Mouse (Mus musculus) ES-Bruce4 (cell line): ENCODE data around the gene Lck. TPM values are rescaled to one million over a fixed set of nuclear protein-coding genes. Genes with fewer than 3 reads are reported as not detected.
A peak's percentile ranks its signal among the peaks of the same experiment; 100 is the strongest.

Experiments used
- H3K27ac ChIP-seq: 2 replicates; pipeline ENCODE4 v1.5.1; 2012; ENCODE audit warnings: low read length, inconsistent platforms; ENCODE audit not compliant: insufficient read depth
- H3K27me3 ChIP-seq: 2 replicates; pipeline ENCODE4 v1.6.1; 2012; ENCODE audit warnings: mild to moderate bottlenecking, low read length, inconsistent platforms; ENCODE audit not compliant: control insufficient read depth, poor library complexity, insufficient read depth, severe bottlenecking
- H3K36me3 ChIP-seq: 2 replicates; pipeline ENCODE4 v1.6.1; 2012; ENCODE audit warnings: inconsistent platforms, mild to moderate bottlenecking, low read length, moderate library complexity; ENCODE audit not compliant: control insufficient read depth, poor library complexity, insufficient read depth, severe bottlenecking
- H3K4me1 ChIP-seq: one replicate; pipeline ENCODE4 v1.8.1; 2011; ENCODE audit warnings: low read length; ENCODE audit not compliant: control insufficient read depth, insufficient read depth
- H3K4me3 ChIP-seq: 2 replicates; pipeline ENCODE4 v1.5.1; 2011; ENCODE audit warnings: low read depth, mild to moderate bottlenecking, low read length
- H3K9ac ChIP-seq: 2 replicates; pipeline ENCODE4 v1.6.1; 2012; ENCODE audit warnings: low read depth, mild to moderate bottlenecking, inconsistent platforms; ENCODE audit not compliant: poor library complexity, severe bottlenecking
- H3K9me3 ChIP-seq: replicated peaks from 2 replicates; pipeline ENCODE4 v1.6.1; 2012; ENCODE audit warnings: mild to moderate bottlenecking, low read length, inconsistent platforms; ENCODE audit not compliant: control insufficient read depth, poor library complexity, insufficient read depth, severe bottlenecking
- CTCF ChIP-seq: IDR thresholded peaks from one replicate; pipeline ENCODE4 v1.8.1; 2011; ENCODE audit warnings: low read depth, low read length
- EP300 ChIP-seq: IDR thresholded peaks from 2 replicates; pipeline ENCODE4 v1.6.1; 2011; ENCODE audit warnings: low read depth, low read length; ENCODE audit not compliant: insufficient read depth
- POLR2A ChIP-seq: IDR thresholded peaks from one replicate; pipeline ENCODE4 v1.8.1; 2011; ENCODE audit warnings: low read length; ENCODE audit not compliant: insufficient read depth
- polyA plus RNA-seq: library from polyadenylated mRNA; stranded (reverse); fragments of >200 nt; gene quantifications from 2 replicates; pipeline ENCODE4 v1.2.4, GENCODE M21; 2011; ENCODE audit warnings: low read depth; ENCODE audit not compliant: missing spikeins, insufficient read depth, insufficient read length

Gene Lck
- polyA plus RNA-seq, 1 experiment = 20.1 TPM

- H3K36me3 ChIP-seq = peaks cover 9% of the 10 kb centered on the region; the same call in 1 of the 2 replicates
- H3K27ac ChIP-seq = no peak overlapping the region
- H3K9ac ChIP-seq = no peak overlapping the region
- H3K9me3 ChIP-seq = no peaks in the 10 kb centered on the region
- no peak overlapping the region for H3K4me3 ChIP-seq
- H3K27me3 ChIP-seq = no peaks in the 10 kb centered on the region
- TF ChIP-seq EP300 = no peak
- H3K4me1 ChIP-seq = peaks cover 9% of the 10 kb centered on the region
These were observed 37.0 kb upstream of the Lck start for GRCm38 (mm10) chr4:129610472-129610871.

GRCm38 (mm10) chr4:129610026-129610425, 36.6 kb upstream of the Lck start:
- peaks cover 11% of the 10 kb centered on the region; the same call in 1 of the 2 replicates for H3K36me3 ChIP-seq
- no peak overlapping the region for H3K9ac ChIP-seq
- H3K4me1 ChIP-seq = peaks cover 9% of the 10 kb centered on the region
- H3K27ac ChIP-seq = peak overlapping the region; percentile 57
- H3K9me3 ChIP-seq = no peaks in the 10 kb centered on the region
- H3K27me3 ChIP-seq = no peaks in the 10 kb centered on the region
- TF ChIP-seq EP300 (peak; percentile 87), POLR2A (no peak), CTCF (no peak)
- H3K4me3 ChIP-seq = no peak overlapping the region

- H3K27me3 ChIP-seq = no peaks in the 10 kb centered on the region
- peaks cover 9% of the 10 kb centered on the region for H3K4me1 ChIP-seq
- TF ChIP-seq CTCF = no peak
- 0 out of 2 replicates have a peak overlapping the region, but pooled peaks have one; percentile 4 for H3K9ac ChIP-seq
- H3K27ac ChIP-seq = peak overlapping the region; percentile 31; the same call in 1 of the 2 replicates
- H3K4me3 ChIP-seq = peak overlapping the region; percentile 1; the same call in 1 of the 2 replicates
- H3K9me3 ChIP-seq = no peaks in the 10 kb centered on the region
- peaks cover 11% of the 10 kb centered on the region; the same call in 1 of the 2 replicates for H3K36me3 ChIP-seq
These were observed 35.7 kb upstream of the Lck start for GRCm38 (mm10) chr4:129609139-129609631.

- peaks cover 9% of the 10 kb centered on the region for H3K4me1 ChIP-seq
- no peaks in the 10 kb centered on the region for H3K9me3 ChIP-seq
- no peak overlapping the region for H3K9ac ChIP-seq
- H3K4me3 ChIP-seq = peak overlapping the region; percentile 1; the same call in 1 of the 2 replicates
- H3K27me3 ChIP-seq = no peaks in the 10 kb centered on the region
- H3K36me3 ChIP-seq = peaks cover 13% of the 10 kb centered on the region; the same call in 1 of the 2 replicates
- 0 out of 2 replicates have a peak, but pooled peaks have one; percentile 40 for TF ChIP-seq EP300
- TF ChIP-seq POLR2A = no peak
- peak; percentile 98 for TF ChIP-seq CTCF
- peak overlapping the region; percentile 31 for H3K27ac ChIP-seq
These were observed 35.1 kb upstream of the Lck start for GRCm38 (mm10) chr4:129608426-129609025.

GRCm38 (mm10) chr4:129600233-129601158, 27.1 kb upstream of the Lck start, which contains the start of the genes Eif3i and Tmem234:
Gene Eif3i, minus strand, starts transcription at chr4:129600648.
Gene Tmem234, plus strand, starts transcription at chr4:129600668.
- H3K36me3 ChIP-seq = peaks cover 21% of the 10 kb centered on the region
- H3K4me1 ChIP-seq = no peaks in the 10 kb centered on the region
- TF ChIP-seq CTCF = no peak
- TF ChIP-seq POLR2A = peak; percentile 66
- no peaks in the 10 kb centered on the region for H3K27me3 ChIP-seq
- H3K27ac ChIP-seq = no peak within 1 kb of the TSS
- peak within 1 kb of the TSS; percentile 98 for H3K4me3 ChIP-seq
- H3K9ac ChIP-seq = peak within 1 kb of the TSS; percentile 88
- H3K9me3 ChIP-seq = no peaks in the 10 kb centered on the region
